Mouse (Mus musculus): Measurements from ENCODE around the gene Plcb1. TPM values are rescaled to one million over a fixed set of nuclear protein-coding genes. Genes with fewer than 3 reads are reported as not detected.
"Not testable (repeated sequence)": the region's sequence is repeated elsewhere in the genome, so short reads cannot be mapped to it uniquely, and the experiment has no call there.

Plcb1 gene
- polyA plus RNA-seq, 3 experiments from 2014 or later: 0.24 TPM; not detected in 2

- ATAC-seq: no peak
These were observed 191.0 kb downstream of the Plcb1 start for GRCm38 (mm10) chr2:134976796-134977330.

- ATAC-seq: no peak
These were observed 191.8 kb downstream of the Plcb1 start for GRCm38 (mm10) chr2:134977641-134978040.

- no peak for ATAC-seq
These were observed 195.5 kb downstream of the Plcb1 start for GRCm38 (mm10) chr2:134981394-134981793.

- ATAC-seq: no peak
These were observed 199.0 kb downstream of the Plcb1 start for GRCm38 (mm10) chr2:134984884-134985283.

GRCm38 (mm10) chr2:134987978-134988377 lies 202.1 kb downstream of the Plcb1 start:
- ATAC-seq: no peak

GRCm38 (mm10) chr2:134989650-134990292 lies 203.9 kb downstream of the Plcb1 start:
- ATAC-seq: no peak

GRCm38 (mm10) chr2:135007134-135007533 lies 221.3 kb downstream of the Plcb1 start:
- ATAC-seq: no peak

- ATAC-seq: not testable (repeated sequence)
These were observed 222.0 kb downstream of the Plcb1 start for GRCm38 (mm10) chr2:135007885-135008284.

- no peak for ATAC-seq
These were observed 224.5 kb downstream of the Plcb1 start for GRCm38 (mm10) chr2:135010371-135010770.

GRCm38 (mm10) chr2:135015501-135015900 lies 229.6 kb downstream of the Plcb1 start:
- no peak for ATAC-seq

- no peak for ATAC-seq
These were observed 232.4 kb downstream of the Plcb1 start for GRCm38 (mm10) chr2:135018275-135018674.

- ATAC-seq: no peak
These were observed 232.8 kb downstream of the Plcb1 start for GRCm38 (mm10) chr2:135018708-135019107.

GRCm38 (mm10) chr2:135019588-135019987 lies 233.7 kb downstream of the Plcb1 start:
- no peak for ATAC-seq

- ATAC-seq: no peak
These were observed 243.4 kb downstream of the Plcb1 start for GRCm38 (mm10) chr2:135029288-135029687.

GRCm38 (mm10) chr2:135029700-135030099 lies 243.8 kb downstream of the Plcb1 start:
- ATAC-seq: no peak

- ATAC-seq: no peak
These were observed 249.9 kb downstream of the Plcb1 start for GRCm38 (mm10) chr2:135035640-135036260.

- no peak for ATAC-seq
These were observed 262.9 kb downstream of the Plcb1 start for GRCm38 (mm10) chr2:135048791-135049190.

- ATAC-seq: no peak
These were observed 263.4 kb downstream of the Plcb1 start for GRCm38 (mm10) chr2:135049283-135049682.

- no peak for ATAC-seq
These were observed 265.8 kb downstream of the Plcb1 start for GRCm38 (mm10) chr2:135051540-135052288.

- ATAC-seq: no peak
These were observed 267.5 kb downstream of the Plcb1 start for GRCm38 (mm10) chr2:135053391-135053790.

- no peak for ATAC-seq
These were observed 281.6 kb downstream of the Plcb1 start for GRCm38 (mm10) chr2:135067419-135067818.

GRCm38 (mm10) chr2:135071349-135071748 lies 285.5 kb downstream of the Plcb1 start:
- ATAC-seq: no peak

GRCm38 (mm10) chr2:135072503-135072902 lies 286.6 kb downstream of the Plcb1 start:
- ATAC-seq: no peak
